Mouse (Mus musculus): ENCODE results near the gene Pagr1b.

GRCm38 (mm10) chr7:126984667-126985444 is 31.4 kb downstream of the Pagr1b start:
- no peak for TF ChIP-seq CTCF (conservative IDR thresholded peaks at IDR 0.05; ENCODE audit: low read length)
- no peak for TF ChIP-seq NANOG (IDR thresholded peaks at IDR 0.05; ENCODE audit: borderline replicate concordance, low read length)

Data from E14TG2a.4 (cell line).